Comparison of ENCODE assay signal across 11 mouse cellular contexts in genomic region chr11:61068866-61069265, GRCm38 (mm10). TPM values are rescaled to one million over a fixed set of nuclear protein-coding genes. Genes with fewer than 3 reads are reported as not detected.
DNase-seq lines count a peak whose midpoint lies in the region; ATAC-seq lines count a peak whose summit lies in the region.
"Had no signal": no experiment of that assay in that cellular context is flagged by ENCODE, and none has a peak within 500 bp of the region (broad histone marks: within the 10 kb centered on the region; RNA-seq: fewer than 3 reads in every experiment).

No protein-coding gene starts in this region.

- 65% methylated on average over 10 of the region's 10 CpGs for WGBS in heart, embryonic 12.5 days

- no peak for ATAC-seq in heart, embryonic 12.5 days (ENCODE audit: insufficient number of reproducible peaks, low FRiP score)
- ATAC-seq in erythroid progenitor cell, adult 5-6 weeks (replicated peaks; ENCODE audit: low FRiP score, poor library complexity, severe bottlenecking), result no peak

- peak overlapping the region; percentile 20; the same call in 1 of the 2 replicates for H3K9ac ChIP-seq in heart, embryonic 12.5 days

- H3K4me3 ChIP-seq in heart, embryonic 12.5 days, result no peak overlapping the region

- DNase-seq in heart, adult 9 months (ENCODE audit: low spot score in 2 of 2), result no peak
- DNase-seq in adrenal gland, postnatal 25 days, result peak; percentile 46
- peak; percentile 67 to 87 for DNase-seq in frontal cortex, adult 2 months (ENCODE audit: extremely low spot score in 1 of 2, low spot score in 1 of 2)
- peak; percentile 67 to 72 for DNase-seq in left cerebral cortex, postnatal 14 days (ENCODE audit: low spot score in 2 of 2)
- no peak for DNase-seq in urinary bladder, postnatal 10 days (ENCODE audit: low spot score)
- DNase-seq in gastrocnemius, postnatal 14 days, result no peak
- DNase-seq: kidney, adult 18-20 months; lung, postnatal 4 days; thymus, postnatal 36 days had no signal

- no peak overlapping the region for H3K4me2 ChIP-seq in heart, embryonic 12.5 days

- peaks cover 26% of the 10 kb centered on the region for H3K4me1 ChIP-seq in heart, embryonic 12.5 days (replicated peaks)

- 0 out of 2 replicates have a peak, but pooled peaks cover 4% of the 10 kb centered on the region for H3K27me3 ChIP-seq in heart, embryonic 12.5 days (replicated peaks)

- no peaks in the 10 kb centered on the region for H3K9me3 ChIP-seq in heart, embryonic 12.5 days (replicated peaks)

- 0 out of 2 replicates have a peak, but pooled peaks cover 4% of the 10 kb centered on the region for H3K36me3 ChIP-seq in heart, embryonic 12.5 days

- H3K27ac ChIP-seq in heart, embryonic 12.5 days (ENCODE audit: poor library complexity, severe bottlenecking), result 0 out of 2 replicates have a peak overlapping the region, but pooled peaks have one; percentile 11

- intact Hi-C loops in left cerebral cortex, postnatal 14 days (cut with DNase I), result no loop called here
- intact Hi-C loops in gastrocnemius, postnatal 14 days (cut with DNase I; ENCODE audit: low total_unique reads), result no loop called here

RNA-seq across cellular contexts. Expression of gene Kcnj12, which starts 46.5 kb away (rescaled TPM):
- polyA plus RNA-seq in heart, embryonic 12.5 days (2016; fragmentation: Nextera tagmentation; extraction: Ambion mirVana), result 3.8 and 4.3 TPM in 2 replicates
- total RNA-seq in adrenal gland, postnatal 25 days (2021), result 2.2 TPM in 2 replicates
- polyA plus RNA-seq in frontal cortex, adult 2 months (2012; rRNA removed), result 17.8 and 19.5 TPM in 2 replicates
- 10 to 100 TPM; 12.9 to 13.5 TPM for total RNA-seq in left cerebral cortex, postnatal 14 days (2021)
- 10 to 100 TPM; 37.4 to 59.8 TPM for total RNA-seq in gastrocnemius, postnatal 14 days (2021)
- total RNA-seq in erythroid progenitor cell, adult 5-6 weeks (2015; ENCODE audit: low replicate concordance), result not detected in 2 replicates
- not detected in 2 replicates for total RNA-seq in erythroid progenitor cell, adult 5-6 weeks (2017; ENCODE audit: low replicate concordance)

RNA-seq across cellular contexts. Expression of gene Tnfrsf13b, which starts 57.7 kb away (rescaled TPM):
- 1.5 and 2.2 TPM in 2 replicates for polyA plus RNA-seq in heart, embryonic 12.5 days (2016; fragmentation: Nextera tagmentation; extraction: Ambion mirVana)
- 0.43 TPM in 1 of 2 replicates, not detected in the other for total RNA-seq in adrenal gland, postnatal 25 days (2021)
- 2.6 and 3.6 TPM in 2 replicates for polyA plus RNA-seq in frontal cortex, adult 2 months (2012; rRNA removed)
- total RNA-seq in left cerebral cortex, postnatal 14 days (2021), result 1 to 10 TPM; 1.2 to 1.6 TPM
- under 1 TPM; 0.29 to 0.37 TPM for total RNA-seq in gastrocnemius, postnatal 14 days (2021)
- total RNA-seq in erythroid progenitor cell, adult 5-6 weeks (2015; ENCODE audit: low replicate concordance), result 7.1 and 15.1 TPM in 2 replicates
- 4.0 and 6.5 TPM in 2 replicates for total RNA-seq in erythroid progenitor cell, adult 5-6 weeks (2017; ENCODE audit: low replicate concordance)

Comparison
In these comparisons a context has a peak if more than half of its experiments do, and no peak if none do; other contexts are left out.
1. DNase-seq: peak in adrenal gland, postnatal 25 days (single experiment), frontal cortex, adult 2 months (2 of 2) and left cerebral cortex, postnatal 14 days (2 of 2); none in heart, adult 9 months (0 of 2), urinary bladder, postnatal 10 days (single experiment) and gastrocnemius, postnatal 14 days (single experiment).